Mouse (Mus musculus): ENCODE results near the gene Btc. TPM values are rescaled to one million over a fixed set of nuclear protein-coding genes. Genes with fewer than 3 reads are reported as not detected.

Gene Btc
- polyA plus RNA-seq, 1 experiment from 2014 or later, result 5.7 TPM

DNA sequence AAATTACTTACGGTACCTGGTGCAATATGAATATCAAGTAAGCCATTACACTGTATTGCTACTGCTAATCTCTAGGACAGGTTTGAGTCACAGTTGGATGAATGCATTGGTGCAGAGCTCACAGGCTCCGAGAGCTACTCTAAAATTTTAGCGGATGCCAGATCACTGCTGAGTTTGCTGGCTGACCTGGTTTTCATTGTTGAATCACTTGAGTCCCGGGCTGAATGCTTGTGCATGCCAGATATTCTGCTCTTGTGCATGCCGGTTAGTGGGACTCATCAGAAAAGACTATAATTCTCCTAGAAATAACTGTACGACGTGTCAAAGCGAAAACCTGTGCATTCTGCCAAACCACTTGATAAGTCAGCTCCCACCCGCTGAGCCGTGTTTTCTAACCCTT is 35.9 kb downstream of the Btc start:
- no peak for ATAC-seq (ENCODE audit: insufficient number of reproducible peaks, low FRiP score, low TSS enrichment, low read depth)
- H3K4me1 ChIP-seq, result 0 out of 2 replicates have a peak, but pooled peaks cover 3% of the 10 kb centered on the region

GRCm38 (mm10) chr5:91363274-91363991 is 39.4 kb downstream of the Btc start:
- Histone ChIP-seq H3K4me3 (no peak overlapping the region), H3K4me2 (no peak overlapping the region), H3K27me3 (no peaks in the 10 kb centered on the region), H3K9me3 (no peaks in the 10 kb centered on the region), H3K36me3 (no peaks in the 10 kb centered on the region), H3K27ac (no peak overlapping the region), H3K4me1 (0 out of 2 replicates have a peak, but pooled peaks cover 3% of the 10 kb centered on the region), H3K9ac (no peak overlapping the region)
- no peak for ATAC-seq (ENCODE audit: insufficient number of reproducible peaks, low FRiP score, low TSS enrichment, low read depth)
- 67% methylated on average over 6 of the region's 6 CpGs for WGBS

More for the DNA sequence above, 35.9 kb downstream of the Btc start:
- H3K36me3 ChIP-seq, result no peaks in the 10 kb centered on the region
- no peak overlapping the region for H3K4me2 ChIP-seq
- H3K27ac ChIP-seq, result no peak overlapping the region
- H3K9ac ChIP-seq, result no peak overlapping the region
- WGBS, result 46% methylated on average over 10 of the region's 10 CpGs
- H3K9me3 ChIP-seq, result no peaks in the 10 kb centered on the region
- no peak overlapping the region for H3K4me3 ChIP-seq
- no peaks in the 10 kb centered on the region for H3K27me3 ChIP-seq

DNA sequence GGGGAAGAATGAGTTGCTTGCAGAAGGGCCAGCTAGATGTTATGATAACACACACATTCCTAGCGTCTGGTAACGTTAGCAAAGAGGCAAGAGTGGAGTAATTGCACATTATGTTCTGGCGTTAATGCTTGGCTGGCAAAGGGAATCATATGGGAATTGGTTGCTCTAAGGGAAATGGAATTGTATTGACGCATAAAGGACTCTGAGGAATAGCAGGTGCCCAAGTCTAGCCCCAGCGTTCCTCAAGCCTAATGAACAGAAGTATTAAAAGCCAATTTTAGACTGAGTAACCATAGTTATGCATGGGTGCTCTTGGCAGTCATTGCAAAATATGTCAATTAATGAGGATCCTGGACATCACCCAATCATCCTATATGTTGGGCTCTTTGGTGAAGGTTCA is 50.1 kb downstream of the Btc start:
- WGBS, result 44% methylated on average over 5 of the region's 5 CpGs
- no peak for ATAC-seq (ENCODE audit: insufficient number of reproducible peaks, low FRiP score, low TSS enrichment, low read depth)
- no peaks in the 10 kb centered on the region for H3K27me3 ChIP-seq
- no peak overlapping the region for H3K4me2 ChIP-seq
- H3K36me3 ChIP-seq, result no peaks in the 10 kb centered on the region
- H3K4me1 ChIP-seq, result no peaks in the 10 kb centered on the region
- H3K9ac ChIP-seq, result no peak overlapping the region
- H3K9me3 ChIP-seq, result no peaks in the 10 kb centered on the region
- H3K27ac ChIP-seq, result no peak overlapping the region
- no peak overlapping the region for H3K4me3 ChIP-seq

DNA sequence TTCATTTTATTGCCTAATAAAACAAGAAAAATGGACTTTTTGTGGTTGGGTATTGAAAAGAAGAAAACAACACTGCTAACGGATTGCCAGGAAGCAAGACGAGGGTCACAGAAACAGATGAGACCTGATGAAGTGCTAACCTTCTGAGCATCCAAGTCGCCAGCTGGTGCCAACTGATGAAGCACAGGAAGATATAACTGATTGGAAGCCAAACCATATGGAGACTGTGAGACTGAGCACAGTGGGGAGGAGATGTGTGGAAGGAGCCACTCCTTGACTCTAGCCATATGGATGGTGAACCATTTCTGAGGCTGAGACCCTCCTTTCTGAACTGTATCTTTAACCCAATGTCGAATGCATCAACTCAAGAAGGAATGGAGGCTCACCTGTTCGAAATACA is 57.1 kb downstream of the Btc start:
- no peak for ATAC-seq (ENCODE audit: insufficient number of reproducible peaks, low FRiP score, low TSS enrichment, low read depth)
- WGBS, result 44% methylated on average over 5 of the region's 5 CpGs
- Histone ChIP-seq H3K4me1 (no peaks in the 10 kb centered on the region), H3K4me3 (no peak overlapping the region), H3K27ac (no peak overlapping the region), H3K9me3 (no peaks in the 10 kb centered on the region), H3K9ac (no peak overlapping the region), H3K4me2 (no peak overlapping the region), H3K36me3 (no peaks in the 10 kb centered on the region), H3K27me3 (no peaks in the 10 kb centered on the region)

- WGBS, result 70% methylated on average over 2 of the region's 2 CpGs
- H3K9ac ChIP-seq, result no peak overlapping the region
Observed at GRCm38 (mm10) chr5:91345064-91345463, 57.7 kb downstream of the Btc start.

DNA sequence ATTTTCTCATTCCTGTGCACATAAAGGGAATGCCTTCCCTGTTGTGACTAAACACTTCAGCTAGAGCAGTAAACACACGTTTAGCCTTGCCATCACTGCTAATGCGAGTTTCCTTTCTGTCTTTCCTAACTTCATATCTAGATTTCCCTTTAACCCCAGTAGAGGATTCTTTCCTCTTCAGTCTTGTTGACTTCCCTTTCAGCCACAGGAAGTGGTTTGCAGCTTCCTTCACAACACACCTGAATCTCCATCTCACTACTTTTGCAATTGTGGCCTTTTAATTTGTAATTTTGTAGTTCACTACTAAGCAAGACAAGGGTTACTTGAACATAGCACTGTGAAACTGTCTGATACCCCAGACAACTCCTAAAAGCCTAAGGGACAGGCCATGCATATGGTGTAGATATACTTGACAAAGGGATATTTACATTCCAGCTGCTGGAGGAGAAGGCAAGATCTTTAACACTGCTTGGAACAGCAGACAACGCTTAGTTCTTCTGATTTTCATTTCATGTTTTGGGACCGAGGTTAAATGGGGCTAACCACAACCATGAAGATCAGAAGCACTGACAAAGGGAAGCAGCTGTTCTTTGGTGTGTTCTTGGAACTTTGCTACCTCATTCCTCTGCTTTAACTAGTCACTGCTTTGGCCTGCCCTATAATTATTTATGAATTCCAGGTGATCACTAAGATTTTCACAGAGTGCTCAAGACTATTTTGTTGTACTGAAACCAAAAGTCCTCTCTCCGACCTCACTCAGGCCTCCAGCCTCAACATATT is 60.6 kb downstream of the Btc start:
- 63% methylated on average over 5 of the region's 5 CpGs for WGBS
- H3K9me3 ChIP-seq, result no peaks in the 10 kb centered on the region
- no peaks in the 10 kb centered on the region for H3K4me1 ChIP-seq
- H3K4me2 ChIP-seq, result no peak overlapping the region
- ATAC-seq (ENCODE audit: insufficient number of reproducible peaks, low FRiP score, low TSS enrichment, low read depth), result no peak
- no peaks in the 10 kb centered on the region for H3K36me3 ChIP-seq
- H3K27ac ChIP-seq, result no peak overlapping the region
- H3K4me3 ChIP-seq, result no peak overlapping the region
- no peak overlapping the region for H3K9ac ChIP-seq
- no peaks in the 10 kb centered on the region for H3K27me3 ChIP-seq

More at GRCm38 (mm10) chr5:91345064-91345463, 57.7 kb downstream of the Btc start:
- H3K36me3 ChIP-seq, result no peaks in the 10 kb centered on the region
- H3K27me3 ChIP-seq, result no peaks in the 10 kb centered on the region
- no peaks in the 10 kb centered on the region for H3K4me1 ChIP-seq
- H3K4me3 ChIP-seq, result no peak overlapping the region
- no peak overlapping the region for H3K4me2 ChIP-seq
- H3K27ac ChIP-seq, result no peak overlapping the region
- no peak for ATAC-seq (ENCODE audit: insufficient number of reproducible peaks, low FRiP score, low TSS enrichment, low read depth)
- no peaks in the 10 kb centered on the region for H3K9me3 ChIP-seq

GRCm38 (mm10) chr5:91334227-91334626 is 68.6 kb downstream of the Btc start:
- no peak overlapping the region for H3K4me2 ChIP-seq
- H3K9ac ChIP-seq, result no peak overlapping the region
- no peak for ATAC-seq (ENCODE audit: insufficient number of reproducible peaks, low FRiP score, low TSS enrichment, low read depth)
- H3K27ac ChIP-seq, result no peak overlapping the region
- no peaks in the 10 kb centered on the region for H3K9me3 ChIP-seq
- H3K36me3 ChIP-seq, result no peaks in the 10 kb centered on the region
- H3K27me3 ChIP-seq, result no peaks in the 10 kb centered on the region
- H3K4me3 ChIP-seq, result no peak overlapping the region
- H3K4me1 ChIP-seq, result no peaks in the 10 kb centered on the region
- WGBS, result 81% methylated on average over 4 of the region's 4 CpGs

DNA sequence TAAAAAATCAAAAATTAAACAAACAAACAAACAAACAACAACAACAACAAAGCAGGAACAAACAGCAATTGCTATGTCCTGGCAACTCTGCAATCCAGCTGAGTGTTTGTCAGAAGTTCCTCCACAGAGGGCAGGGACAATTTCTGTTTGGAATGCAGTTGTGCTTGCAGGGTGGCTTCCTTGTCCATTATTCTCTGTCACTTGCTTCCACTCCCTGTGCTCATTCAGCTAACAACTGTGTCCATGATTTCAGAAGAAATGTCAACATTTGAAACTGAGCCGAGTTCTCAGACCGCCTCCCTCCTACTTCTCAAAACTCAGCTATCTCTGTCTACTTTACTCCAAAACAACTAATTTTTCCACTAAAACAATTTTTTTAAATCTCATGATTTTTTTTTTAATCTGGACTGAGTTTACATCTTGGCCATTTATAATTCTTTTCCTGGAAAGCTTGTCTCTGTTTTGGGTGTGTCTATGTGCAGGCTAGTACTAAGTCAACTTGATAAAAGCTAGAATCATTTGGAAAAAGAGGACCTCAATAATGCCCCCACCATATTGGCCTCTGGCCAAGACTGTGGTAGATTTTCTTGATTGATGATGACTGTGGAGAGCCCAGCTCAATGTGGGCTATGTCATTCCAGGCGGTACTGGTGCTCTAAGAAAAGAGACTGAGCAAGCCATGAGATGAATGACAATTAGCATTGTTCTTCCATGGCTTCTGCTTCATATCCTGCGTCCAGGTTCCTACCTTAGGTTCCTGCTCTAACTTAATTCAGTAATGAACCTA is 70.5 kb downstream of the Btc start:
- Histone ChIP-seq H3K27me3 (no peaks in the 10 kb centered on the region), H3K36me3 (no peaks in the 10 kb centered on the region), H3K9ac (no peak overlapping the region), H3K4me2 (no peak overlapping the region), H3K4me1 (no peaks in the 10 kb centered on the region), H3K27ac (no peak overlapping the region), H3K9me3 (no peaks in the 10 kb centered on the region), H3K4me3 (no peak overlapping the region)
- ATAC-seq (ENCODE audit: insufficient number of reproducible peaks, low FRiP score, low TSS enrichment, low read depth), result no peak
- 71% methylated on average over 4 of the region's 4 CpGs for WGBS

GRCm38 (mm10) chr5:91321840-91322239 is 81.0 kb downstream of the Btc start:
- H3K27ac ChIP-seq, result no peak overlapping the region
- H3K9me3 ChIP-seq, result no peaks in the 10 kb centered on the region
- no peaks in the 10 kb centered on the region for H3K4me1 ChIP-seq
- H3K4me2 ChIP-seq, result no peak overlapping the region
- no peaks in the 10 kb centered on the region for H3K27me3 ChIP-seq
- H3K9ac ChIP-seq, result no peak overlapping the region
- H3K4me3 ChIP-seq, result no peak overlapping the region
- WGBS, result 72% methylated on average over 1 of the region's 1 CpGs
- H3K36me3 ChIP-seq, result no peaks in the 10 kb centered on the region
- ATAC-seq (ENCODE audit: insufficient number of reproducible peaks, low FRiP score, low TSS enrichment, low read depth), result no peak

DNA sequence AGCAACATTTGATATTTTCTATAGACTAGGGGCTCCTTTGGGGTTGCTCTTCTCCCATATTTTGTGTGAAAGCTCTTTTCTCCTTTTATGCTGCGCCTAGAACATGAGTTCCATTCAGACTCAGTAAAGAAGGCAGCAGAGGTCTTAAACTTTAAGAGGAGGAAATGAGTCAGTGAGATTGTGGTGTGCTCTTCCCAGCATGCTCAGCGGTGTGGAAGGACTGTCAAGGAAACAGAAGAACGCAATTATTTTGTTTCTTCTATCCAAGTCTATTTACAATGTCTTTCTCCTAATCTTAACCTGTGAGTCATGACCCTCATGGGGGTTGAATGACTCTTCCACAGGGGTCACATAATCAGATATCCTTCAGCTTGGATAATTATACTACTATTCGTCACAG is 82.4 kb downstream of the Btc start:
- no peaks in the 10 kb centered on the region for H3K27me3 ChIP-seq
- no peaks in the 10 kb centered on the region for H3K36me3 ChIP-seq
- no peak overlapping the region for H3K4me3 ChIP-seq
- WGBS, result 83% methylated on average over 4 of the region's 4 CpGs
- no peaks in the 10 kb centered on the region for H3K9me3 ChIP-seq
- no peak overlapping the region for H3K4me2 ChIP-seq
- no peaks in the 10 kb centered on the region for H3K4me1 ChIP-seq
- ATAC-seq (ENCODE audit: insufficient number of reproducible peaks, low FRiP score, low TSS enrichment, low read depth), result no peak
- no peak overlapping the region for H3K9ac ChIP-seq
- no peak overlapping the region for H3K27ac ChIP-seq

DNA sequence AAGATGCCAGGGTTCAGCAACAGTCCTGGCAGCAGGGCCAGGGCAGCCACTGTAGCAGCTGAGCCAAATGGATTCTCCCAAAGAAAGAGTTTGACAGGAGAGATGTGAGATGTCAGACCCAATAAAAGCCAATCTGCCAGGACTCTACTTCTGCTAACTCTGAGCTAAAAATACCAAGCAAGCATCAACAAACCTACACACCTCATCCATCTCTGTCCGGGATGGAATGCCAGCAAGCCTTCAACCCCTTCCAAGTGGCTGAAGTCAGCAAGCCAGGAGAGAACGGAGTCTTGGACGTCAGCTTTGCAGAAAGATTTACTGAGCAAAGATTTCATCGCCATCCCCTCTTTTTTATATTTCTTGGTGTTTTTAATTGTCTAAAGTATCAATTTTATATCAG is 88.8 kb downstream of the Btc start:
- no peak for ATAC-seq (ENCODE audit: insufficient number of reproducible peaks, low FRiP score, low TSS enrichment, low read depth)
- WGBS, result 73% methylated on average over 4 of the region's 4 CpGs
- no peaks in the 10 kb centered on the region for H3K9me3 ChIP-seq

DNA sequence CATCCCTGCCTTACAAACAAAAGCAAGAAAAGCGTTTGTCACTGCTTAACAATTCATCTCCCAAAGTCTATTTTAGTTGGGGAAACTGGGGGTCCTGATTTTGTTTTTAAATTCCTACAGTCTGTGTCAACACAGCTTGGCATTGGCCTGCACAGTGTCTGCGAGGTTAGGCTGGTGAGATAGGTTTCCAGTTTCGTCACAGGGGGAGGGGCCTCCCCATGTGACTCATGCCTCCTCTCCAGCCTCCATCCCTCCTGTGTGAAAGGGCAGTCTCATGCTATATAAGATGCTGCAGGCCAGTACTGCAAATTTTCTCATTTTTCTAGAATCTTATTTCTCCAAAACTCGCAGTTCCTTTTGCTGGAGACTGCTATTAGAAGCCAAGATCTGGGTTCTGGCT is 91.0 kb downstream of the Btc start:
- no peak for ATAC-seq (ENCODE audit: insufficient number of reproducible peaks, low FRiP score, low TSS enrichment, low read depth)
- no peak overlapping the region for H3K4me3 ChIP-seq
- H3K27me3 ChIP-seq, result no peaks in the 10 kb centered on the region
- H3K36me3 ChIP-seq, result no peaks in the 10 kb centered on the region
- H3K4me2 ChIP-seq, result no peak overlapping the region
- WGBS, result 39% methylated on average over 4 of the region's 4 CpGs
- H3K4me1 ChIP-seq, result no peaks in the 10 kb centered on the region
- H3K27ac ChIP-seq, result no peak overlapping the region
- no peak overlapping the region for H3K9ac ChIP-seq
- H3K9me3 ChIP-seq, result no peaks in the 10 kb centered on the region

More for the DNA sequence above, 88.8 kb downstream of the Btc start:
- no peaks in the 10 kb centered on the region for H3K36me3 ChIP-seq
- H3K27ac ChIP-seq, result no peak overlapping the region
- H3K9ac ChIP-seq, result no peak overlapping the region
- no peak overlapping the region for H3K4me2 ChIP-seq
- no peaks in the 10 kb centered on the region for H3K4me1 ChIP-seq
- no peaks in the 10 kb centered on the region for H3K27me3 ChIP-seq
- H3K4me3 ChIP-seq, result no peak overlapping the region

Data from limb, embryonic 15.5 days (tissue).